Mouse (Mus musculus): Measurements from ENCODE around the gene Pcp4l1. TPM values are rescaled to one million over a fixed set of nuclear protein-coding genes. Genes with fewer than 3 reads are reported as not detected.
"Not testable (repeated sequence)": the region's sequence is repeated elsewhere in the genome, so short reads cannot be mapped to it uniquely, and the experiment has no call there.

Gene Pcp4l1
- total and polyA plus RNA-seq, 3 experiments, result 165 to 283 (median 255) TPM

DNA sequence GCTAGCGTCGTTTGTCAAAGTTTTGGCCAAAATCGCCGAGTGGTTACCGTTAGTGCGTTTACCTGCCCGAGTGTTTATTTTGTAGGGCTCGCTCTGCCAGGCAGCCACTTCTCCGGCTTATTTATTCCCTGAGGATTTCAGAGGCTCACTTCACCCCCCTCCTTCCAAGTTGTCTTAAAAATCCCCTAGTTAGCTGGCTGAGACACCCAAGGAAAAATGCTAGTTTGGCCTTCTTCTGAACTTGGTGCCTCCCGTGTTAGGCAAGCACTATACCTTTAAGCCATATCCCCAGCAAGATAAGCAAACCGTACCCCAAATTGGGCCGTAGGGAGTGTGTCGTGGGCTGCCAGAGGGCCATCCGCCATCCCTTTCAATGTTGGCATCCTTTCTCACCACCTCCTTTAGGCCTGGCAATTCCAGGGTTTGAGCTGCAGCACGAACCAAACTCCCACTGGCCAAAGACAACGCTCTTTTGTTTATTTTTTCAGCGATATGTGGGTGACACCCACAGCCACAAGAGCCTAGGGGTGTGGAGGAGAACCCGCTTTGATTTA lies 45.2 kb downstream of the Pcp4l1 start:
- peaks cover 1% of the 10 kb centered on the region; the same call in 1 of the 2 replicates for H3K79me2 ChIP-seq (replicated peaks; ENCODE audit: control insufficient read depth, insufficient read depth, low read length)
- TF ChIP-seq CTCF (IDR thresholded peaks at IDR 0.05), result no peak
- TF ChIP-seq POLR2A (IDR thresholded peaks at IDR 0.05; ENCODE audit: insufficient read depth, low read depth, low read length), result no peak
- no peak for TF ChIP-seq EP300 (IDR thresholded peaks at IDR 0.05; ENCODE audit: insufficient read depth, low read depth, low read length)
- 10% methylated on average over 18 of the region's 18 CpGs for WGBS
- H3K27ac ChIP-seq, result peak overlapping the region; percentile 97
- no peaks in the 10 kb centered on the region for H3K27me3 ChIP-seq (ENCODE audit: control insufficient read depth, insufficient read depth, low read length)
- peaks cover 5% of the 10 kb centered on the region for H3K4me1 ChIP-seq (ENCODE audit: control insufficient read depth, insufficient read depth, low read length)
- peaks cover 3% of the 10 kb centered on the region; the same call in 1 of the 2 replicates for H3K36me3 ChIP-seq (ENCODE audit: control insufficient read depth, insufficient read depth, low read length)
- peak overlapping the region; percentile 39 for H3K9ac ChIP-seq (ENCODE audit: low read depth, low read length)
- H3K4me3 ChIP-seq, result peak overlapping the region; percentile 97
- peak in 1 of 2 experiments; percentile 52 for DNase-seq
- intact Hi-C loops (cut with DNase I), result loop anchor here (5.0 kb wide), 1 partner anchor 34 kb away; no protein-coding TSS in a partner anchor

DNA sequence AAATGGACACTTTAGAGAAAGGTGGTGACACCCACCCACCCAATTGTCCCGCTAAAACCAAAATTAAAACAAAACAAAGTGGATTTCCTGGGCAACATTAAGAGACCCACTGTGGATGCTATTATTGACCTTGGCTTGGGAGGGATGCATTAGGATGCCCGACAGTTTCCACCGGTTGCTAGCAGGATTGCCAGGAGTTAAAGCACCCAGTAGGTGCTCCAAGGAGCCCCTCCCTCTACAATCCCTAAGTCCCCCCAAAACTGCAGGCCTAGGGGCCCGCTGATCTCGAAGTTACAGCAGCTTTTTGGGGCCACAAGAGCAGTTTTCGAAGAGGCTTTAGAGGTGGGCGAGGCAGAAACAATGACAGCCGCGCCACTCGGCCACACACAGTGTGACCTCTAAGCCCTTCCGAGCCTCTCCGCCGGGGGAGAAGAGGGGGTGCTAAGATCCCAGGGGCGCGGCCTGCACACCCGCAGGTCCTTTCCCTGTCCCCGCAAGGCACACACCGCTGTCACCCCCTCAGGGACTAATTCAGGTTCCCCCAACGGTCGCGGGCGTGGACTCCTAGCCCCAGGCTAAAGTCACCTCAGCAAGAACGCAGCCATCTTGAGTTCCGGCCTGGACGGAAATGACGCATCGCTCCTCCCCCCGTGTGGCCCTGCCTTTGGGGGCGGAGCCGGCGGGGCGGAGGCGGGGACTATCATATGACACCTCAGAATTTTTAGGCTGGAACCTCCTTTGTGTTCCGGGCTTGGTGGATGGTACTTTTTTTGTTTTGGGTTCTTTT lies 45.9 kb downstream of the Pcp4l1 start, which contains the start of the genes Sdhc and Mpz:
Gene Sdhc, minus strand, starts transcription at position 630 of the 787 bp plus-strand sequence.
Gene Mpz, plus strand, starts transcription at position 738 of the 787 bp plus-strand sequence.
- H3K27me3 ChIP-seq (ENCODE audit: control insufficient read depth, insufficient read depth, low read length), result no peaks in the 10 kb centered on the region
- H3K79me2 ChIP-seq (replicated peaks; ENCODE audit: control insufficient read depth, insufficient read depth, low read length), result peaks cover 1% of the 10 kb centered on the region; the same call in 1 of the 2 replicates
- under 1% methylated on average over 34 of the region's 34 CpGs for WGBS
- H3K27ac ChIP-seq, result peak within 1 kb of the TSS; percentile 97
- peaks cover 4% of the 10 kb centered on the region for H3K36me3 ChIP-seq (ENCODE audit: control insufficient read depth, insufficient read depth, low read length)
- peak within 1 kb of the TSS; percentile 97 for H3K4me3 ChIP-seq
- TF ChIP-seq EP300 (IDR thresholded peaks at IDR 0.05; ENCODE audit: insufficient read depth, low read depth, low read length) (peak; percentile 77; the same call in 1 of the 2 replicates), POLR2A (IDR thresholded peaks at IDR 0.05; ENCODE audit: insufficient read depth, low read depth, low read length) (peak; percentile 99), CTCF (IDR thresholded peaks at IDR 0.05) (no peak)
- peak; percentile 95 to 98 for DNase-seq
- H3K4me1 ChIP-seq (ENCODE audit: control insufficient read depth, insufficient read depth, low read length), result peaks cover 5% of the 10 kb centered on the region
- H3K9ac ChIP-seq (ENCODE audit: low read depth, low read length), result peak within 1 kb of the TSS; percentile 83
- intact Hi-C loops (cut with DNase I), result loop anchor here (5.0 kb wide), 1 partner anchor 33 kb away; no protein-coding TSS in a partner anchor

DNA sequence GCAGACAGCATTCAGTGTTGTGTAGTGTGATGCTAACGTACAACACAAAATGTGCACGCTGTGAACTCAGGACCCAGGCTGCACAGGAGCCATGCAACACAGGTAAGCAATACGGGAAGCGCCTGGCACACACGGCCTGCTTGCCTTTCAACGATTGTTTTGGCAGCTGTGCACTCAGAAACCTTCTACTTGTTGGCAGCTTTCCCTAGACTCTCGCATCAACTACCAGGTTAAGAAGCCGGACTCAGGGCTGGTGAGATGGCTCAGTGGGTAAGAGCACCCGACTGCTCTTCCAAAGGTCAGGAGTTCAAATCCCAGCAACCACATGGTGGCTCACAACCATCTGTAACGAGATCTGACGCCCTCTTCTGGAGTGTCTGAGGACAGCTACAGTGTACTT lies 53.1 kb downstream of the Pcp4l1 start:
- H3K79me2 ChIP-seq (replicated peaks; ENCODE audit: control insufficient read depth, insufficient read depth, low read length); H3K4me1 ChIP-seq (ENCODE audit: control insufficient read depth, insufficient read depth, low read length); H3K9ac ChIP-seq (ENCODE audit: low read depth, low read length); H3K27ac ChIP-seq; intact Hi-C loops (cut with DNase I); H3K27me3 ChIP-seq (ENCODE audit: control insufficient read depth, insufficient read depth, low read length); H3K4me3 ChIP-seq: not testable (repeated sequence)
- peaks cover 25% of the 10 kb centered on the region for H3K36me3 ChIP-seq (ENCODE audit: control insufficient read depth, insufficient read depth, low read length)
- 54% methylated on average over 10 of the region's 11 CpGs for WGBS
- DNase-seq, result peak; percentile 35 to 40
- TF ChIP-seq CTCF (IDR thresholded peaks at IDR 0.05), result peak; percentile 23; the same call in 1 of the 2 replicates

DNA sequence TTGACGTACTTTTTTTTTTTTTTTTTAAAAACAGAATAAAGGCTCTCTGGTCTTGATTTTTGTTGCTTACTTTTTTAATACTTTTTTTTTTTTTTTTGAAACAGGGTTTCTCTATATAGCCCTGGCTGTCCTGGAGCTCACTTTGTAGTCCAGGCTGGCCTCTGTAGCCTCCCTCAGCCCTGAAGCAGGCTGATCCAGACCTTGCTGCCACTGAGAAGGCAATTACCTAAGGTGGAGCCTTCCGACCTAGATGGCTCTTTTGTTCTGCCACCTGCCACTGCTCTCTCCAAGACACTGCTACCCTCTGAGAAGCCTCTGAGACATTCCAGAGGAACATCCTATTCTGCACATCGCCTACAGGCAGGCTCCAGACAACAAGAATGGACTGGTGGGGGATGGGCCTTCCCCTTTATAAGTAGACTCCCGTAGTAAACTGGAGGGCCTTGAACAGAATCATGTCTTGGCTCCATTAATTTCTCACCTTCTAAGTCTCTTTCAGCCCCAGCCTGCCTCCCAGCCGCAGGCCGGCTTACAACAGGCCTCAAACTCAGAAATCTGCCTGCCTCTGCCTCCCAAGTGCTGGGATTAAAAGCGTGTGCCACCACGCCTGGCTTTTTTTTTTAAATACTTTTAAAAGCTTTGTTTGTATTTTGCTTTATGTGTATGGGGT lies 58.4 kb downstream of the Pcp4l1 start:
- not testable (repeated sequence) for H3K79me2 ChIP-seq (replicated peaks; ENCODE audit: control insufficient read depth, insufficient read depth, low read length)
- peaks cover 21% of the 10 kb centered on the region for H3K36me3 ChIP-seq (ENCODE audit: control insufficient read depth, insufficient read depth, low read length)

DNA sequence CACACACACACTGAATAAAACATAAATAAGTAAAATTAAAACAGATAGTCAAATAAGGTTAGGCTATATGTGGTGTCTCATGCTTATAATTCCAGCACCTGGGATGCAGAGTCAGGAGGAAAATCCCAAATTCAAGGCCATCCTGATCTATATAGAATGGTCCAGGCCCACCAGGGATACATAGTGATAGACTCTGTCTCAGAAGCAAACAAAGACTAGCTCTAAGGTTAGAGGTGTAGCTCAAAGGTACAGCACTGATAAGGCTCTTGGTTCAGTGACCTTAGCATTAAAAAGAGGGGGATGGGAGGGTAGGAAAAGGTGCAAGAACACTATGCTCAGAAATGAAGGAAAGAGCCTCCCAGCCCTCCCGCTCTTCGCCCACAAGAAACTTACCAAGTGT lies 60.5 kb downstream of the Pcp4l1 start:
- H3K4me1 ChIP-seq (ENCODE audit: control insufficient read depth, insufficient read depth, low read length), result no peaks in the 10 kb centered on the region
- H3K27ac ChIP-seq, result no peak overlapping the region

More for the DNA sequence above, 58.4 kb downstream of the Pcp4l1 start:
- H3K4me3 ChIP-seq; H3K27me3 ChIP-seq (ENCODE audit: control insufficient read depth, insufficient read depth, low read length); intact Hi-C loops (cut with DNase I); DNase-seq; H3K9ac ChIP-seq (ENCODE audit: low read depth, low read length); H3K27ac ChIP-seq; H3K4me1 ChIP-seq (ENCODE audit: control insufficient read depth, insufficient read depth, low read length): not testable (repeated sequence)
- WGBS, result 92% methylated on average over 8 of the region's 8 CpGs

More for the DNA sequence above, 60.5 kb downstream of the Pcp4l1 start:
- peaks cover 22% of the 10 kb centered on the region for H3K36me3 ChIP-seq (ENCODE audit: control insufficient read depth, insufficient read depth, low read length)
- TF ChIP-seq CTCF (IDR thresholded peaks at IDR 0.05) (no peak), EP300 (IDR thresholded peaks at IDR 0.05; ENCODE audit: insufficient read depth, low read depth, low read length) (no peak), POLR2A (IDR thresholded peaks at IDR 0.05; ENCODE audit: insufficient read depth, low read depth, low read length) (no peak)
- H3K79me2 ChIP-seq (replicated peaks; ENCODE audit: control insufficient read depth, insufficient read depth, low read length), result no peaks in the 10 kb centered on the region; the same call in 1 of the 2 replicates
- no peak overlapping the region for H3K4me3 ChIP-seq
- H3K27me3 ChIP-seq (ENCODE audit: control insufficient read depth, insufficient read depth, low read length), result no peaks in the 10 kb centered on the region
- intact Hi-C loops (cut with DNase I), result no loop called here
- 93% methylated on average over 2 of the region's 2 CpGs for WGBS
- no peak overlapping the region for H3K9ac ChIP-seq (ENCODE audit: low read depth, low read length)
- DNase-seq, result no peak

All from heart, adult 2 months (tissue).